ENCODE assay signal across 8 mouse cellular contexts in the genomic region with DNA sequence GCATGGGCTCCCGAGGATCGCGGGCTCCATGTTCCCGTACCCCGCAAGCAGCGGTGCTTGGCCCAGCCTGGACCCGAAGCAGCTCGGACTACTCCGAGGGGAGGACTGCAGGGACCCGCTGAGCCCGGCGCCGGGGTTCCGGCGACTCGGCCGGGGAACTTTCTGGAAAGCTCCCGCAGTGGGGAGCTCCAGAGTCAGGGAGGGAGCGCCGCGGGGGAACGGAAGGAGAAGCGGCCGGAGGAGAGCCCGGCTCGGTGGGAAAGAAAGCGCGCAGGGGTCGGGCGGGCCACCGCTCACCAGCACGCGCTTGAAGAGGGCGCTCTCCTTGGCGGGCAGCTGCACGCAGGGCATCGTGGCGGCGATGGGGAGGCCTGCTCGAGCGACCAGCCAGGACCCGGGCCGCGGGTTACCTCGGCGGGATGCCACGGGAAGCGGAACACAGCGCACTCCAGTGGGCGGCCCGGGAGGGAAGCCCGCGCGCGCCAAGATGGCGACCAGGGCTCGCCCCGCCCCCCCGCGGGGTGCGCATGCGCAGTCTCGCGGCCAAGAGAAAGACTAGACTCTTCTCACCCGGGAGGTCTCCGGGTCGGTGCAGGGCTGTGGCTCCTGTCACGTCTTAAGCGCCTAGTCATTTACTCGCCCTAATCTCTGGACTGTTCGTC. TPM values are rescaled to one million over a fixed set of nuclear protein-coding genes. Genes with fewer than 3 reads are reported as not detected.
DNase-seq lines count a peak whose midpoint lies in the region; ATAC-seq and TF ChIP-seq lines count a peak whose summit lies in the region.

Gene Naa16 (minus strand): TSS at position 514 of the 662 bp plus-strand sequence.

- peaks cover 14% of the 10 kb centered on the region for H3K4me1 ChIP-seq in hindbrain, embryonic 15.5 days (replicated peaks)

- H3K27me3 ChIP-seq in Patski, result no peaks in the 10 kb centered on the region
- no peaks in the 10 kb centered on the region for H3K27me3 ChIP-seq in hindbrain, embryonic 15.5 days

- H3K9ac ChIP-seq in hindbrain, embryonic 15.5 days, result peak within 1 kb of the TSS; percentile 74

- H3K9me3 ChIP-seq in hindbrain, embryonic 15.5 days, result no peaks in the 10 kb centered on the region

- in situ Hi-C loops in Patski (cut with MboI; ENCODE audit: low pct_unique_long_range_greater_than_20kb), result loop anchor here (10.0 kb wide), 2 partner anchors 194 to 344 kb away; partner anchors contain the start of gene Sugt1

- H3K4me2 ChIP-seq in hindbrain, embryonic 15.5 days, result peak within 1 kb of the TSS; percentile 84

- ATAC-seq in Patski, result peak; percentile 97
- peak; percentile 98 for ATAC-seq in hindbrain, embryonic 15.5 days (ENCODE audit: low FRiP score, low read depth)

- DNase-seq in Patski (ENCODE audit: low read depth, low spot score), result peak; percentile 49
- peak; percentile 97 to 98 for DNase-seq in cerebellum, postnatal 14 days
- peak; percentile 91 to 92 for DNase-seq in frontal cortex, postnatal 25 days (ENCODE audit: low spot score in 2 of 2)
- DNase-seq in left cerebral cortex, adult 11 months (ENCODE audit: low spot score), result peak; percentile 89
- peak; percentile 96 to 97 for DNase-seq in lung, postnatal 4 days
- DNase-seq in retina, postnatal 7 days (ENCODE audit: low read depth, low spot score), result peak; percentile 94
- DNase-seq in urinary bladder, adult 2 months (ENCODE audit: low spot score), result peak; percentile 98

- POLR2A ChIA-PET in Patski (lab: Charles Lee), result interaction anchor here (1.2 to 1.4 kb wide), 2 partner anchors 9 to 17 kb away, joined by 4 to 5 read pairs; no protein-coding TSS in a partner anchor

- CTCF ChIA-PET in Patski (lab: Charles Lee), result interaction anchor here (1.0 to 1.3 kb wide), 4 partner anchors 10 to 197 kb away, joined by 3 to 4 read pairs (median 3); partner anchors contain the start of gene Sugt1

- H3K27ac ChIP-seq in hindbrain, embryonic 15.5 days (replicated peaks), result peak within 1 kb of the TSS; percentile 94

- no peaks in the 10 kb centered on the region for H3K36me3 ChIP-seq in hindbrain, embryonic 15.5 days

- under 1% methylated on average over 71 of the region's 71 CpGs for WGBS in hindbrain, embryonic 15.5 days

- TF ChIP-seq CTCF in Patski (IDR thresholded peaks at IDR 0.05), result peak; percentile 97

- H3K4me3 ChIP-seq in hindbrain, embryonic 15.5 days, result peak within 1 kb of the TSS; percentile 80

RNA-seq across cellular contexts. Expression of gene Naa16, which starts in this region (rescaled TPM):
- polyA plus RNA-seq in Patski (2021), result 18.7 TPM
- polyA plus RNA-seq in hindbrain, embryonic 15.5 days (2015; fragmentation: Nextera tagmentation; extraction: Ambion mirVana), result 20.3 and 21.4 TPM in 2 replicates
- 11.4 and 13.3 TPM in 2 replicates for polyA plus RNA-seq in urinary bladder, adult 2 months (2012; rRNA removed)

Comparison
In these comparisons a context has a peak if more than half of its experiments do, and no peak if none do; other contexts are left out.
1. Peak in every context shown above with its lines: DNase-seq, ATAC-seq, H3K4me3 ChIP-seq and H3K27ac ChIP-seq.